Mouse (Mus musculus): ENCODE data around the gene Cep295.
"Not testable (repeated sequence)": the region's sequence is repeated elsewhere in the genome, so short reads cannot be mapped to it uniquely, and the experiment has no call there.

Cep295 gene

GRCm38 (mm10) chr9:15357484-15358275 lies at the start of gene Cep295:
TSS of gene Cep295 (minus strand) at chr9:15357788.
- DNase-seq = peak; percentile 98

GRCm38 (mm10) chr9:15397591-15397990 lies 40.0 kb upstream of the Cep295 start:
- no peak for DNase-seq

- DNase-seq = no peak
These were observed 37.9 kb upstream of the Cep295 start for GRCm38 (mm10) chr9:15395353-15395942.

GRCm38 (mm10) chr9:15387075-15387643 lies 29.6 kb upstream of the Cep295 start:
- DNase-seq = peak; percentile 31

- DNase-seq = no peak
These were observed 26.7 kb upstream of the Cep295 start for GRCm38 (mm10) chr9:15384266-15384665.

- no peak for DNase-seq
These were observed 8.7 kb upstream of the Cep295 start for GRCm38 (mm10) chr9:15366260-15366659.

GRCm38 (mm10) chr9:15365856-15366255 lies 8.3 kb upstream of the Cep295 start:
- DNase-seq = no peak

GRCm38 (mm10) chr9:15364843-15365242 lies 7.3 kb upstream of the Cep295 start:
- no peak for DNase-seq

GRCm38 (mm10) chr9:15356916-15357483 lies 588 bp downstream of the Cep295 start:
- DNase-seq = no peak

GRCm38 (mm10) chr9:15349925-15350324 lies 7.7 kb downstream of the Cep295 start:
- no peak for DNase-seq

- peak; percentile 20 for DNase-seq
These were observed 19.8 kb downstream of the Cep295 start for GRCm38 (mm10) chr9:15337776-15338175.

- DNase-seq = no peak
These were observed 39.3 kb downstream of the Cep295 start for GRCm38 (mm10) chr9:15318170-15318742.

- DNase-seq = no peak
These were observed 40.1 kb downstream of the Cep295 start for GRCm38 (mm10) chr9:15317223-15318169.

- not testable (repeated sequence) for DNase-seq
These were observed 41.3 kb downstream of the Cep295 start for GRCm38 (mm10) chr9:15316296-15316695.

- no peak for DNase-seq
These were observed 43.0 kb downstream of the Cep295 start for GRCm38 (mm10) chr9:15314619-15315018.

GRCm38 (mm10) chr9:15313633-15314032 lies 44.0 kb downstream of the Cep295 start:
- no peak for DNase-seq

GRCm38 (mm10) chr9:15312054-15312735 lies 45.4 kb downstream of the Cep295 start:
- DNase-seq = no peak

GRCm38 (mm10) chr9:15310179-15310578 lies 47.4 kb downstream of the Cep295 start:
- DNase-seq = no peak

GRCm38 (mm10) chr9:15309425-15309824 lies 48.2 kb downstream of the Cep295 start:
- DNase-seq = no peak

GRCm38 (mm10) chr9:15308254-15308653 lies 49.3 kb downstream of the Cep295 start:
- no peak for DNase-seq

- DNase-seq = no peak
These were observed 50.3 kb downstream of the Cep295 start for GRCm38 (mm10) chr9:15307257-15307656.

Data from kidney, postnatal 10 days (tissue).